Mouse (Mus musculus): Measurements from ENCODE around the gene Soga1.
A peak's percentile ranks its signal among the peaks of the same experiment; 100 is the strongest.

The Soga1 gene

GRCm38 (mm10) chr2:157078793-157079700 is at the start of gene Soga1:
Soga1 (minus strand) TSS chr2:157079254.
- DNase-seq (ENCODE audit: low spot score): peak; percentile 66

DNA sequence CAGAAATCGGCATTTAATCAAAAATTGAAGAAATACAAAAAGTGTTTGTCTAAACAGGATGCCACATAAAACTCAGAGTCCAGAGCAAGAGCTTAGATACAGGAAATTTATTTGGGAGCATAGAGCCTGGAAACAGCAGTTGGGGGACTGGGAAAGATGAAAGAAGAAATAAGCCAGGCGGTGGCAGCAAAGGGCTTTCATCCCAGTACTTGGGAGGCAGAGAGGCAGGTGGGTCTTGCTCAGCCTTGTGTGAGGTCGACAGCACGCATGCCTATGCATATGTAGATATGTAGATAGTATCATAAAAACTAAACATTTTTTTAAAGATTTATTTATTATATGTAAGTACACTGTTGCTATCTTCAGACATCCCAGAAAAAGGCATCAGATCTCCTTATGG is 49.0 kb upstream of the Soga1 start:
- no peak for DNase-seq (ENCODE audit: low spot score)

- no peak for DNase-seq (ENCODE audit: low spot score)
These were observed 48.3 kb upstream of the Soga1 start for GRCm38 (mm10) chr2:157127370-157127769.

GRCm38 (mm10) chr2:157125246-157125645 is 46.2 kb upstream of the Soga1 start:
- DNase-seq (ENCODE audit: low spot score): no peak

- no peak for DNase-seq (ENCODE audit: low spot score)
These were observed 42.7 kb upstream of the Soga1 start for GRCm38 (mm10) chr2:157121766-157122165.

DNA sequence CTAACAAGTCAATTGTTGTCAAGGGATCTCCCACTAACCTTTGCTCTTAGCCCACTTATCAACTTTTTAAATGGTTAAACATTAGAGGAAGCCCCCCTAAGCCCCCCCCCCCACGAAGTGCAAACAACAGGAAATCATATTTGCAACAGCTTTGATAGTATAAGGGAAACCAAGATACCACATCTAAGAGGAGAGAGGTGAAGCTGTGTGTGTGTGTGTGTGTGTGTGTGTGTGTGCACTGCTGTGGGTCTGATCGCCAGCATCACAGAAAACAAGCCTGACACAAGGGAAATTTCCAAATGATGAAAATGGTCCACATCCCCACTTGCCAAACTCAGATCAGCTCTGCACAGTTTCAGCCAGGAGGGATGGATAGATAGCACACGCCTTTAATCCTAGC is 40.0 kb upstream of the Soga1 start:
- no peak for DNase-seq (ENCODE audit: low spot score)

- DNase-seq (ENCODE audit: low spot score): no peak
These were observed 39.5 kb upstream of the Soga1 start for GRCm38 (mm10) chr2:157118556-157118955.

GRCm38 (mm10) chr2:157116964-157117363 is 37.9 kb upstream of the Soga1 start:
- no peak for DNase-seq (ENCODE audit: low spot score)

- DNase-seq (ENCODE audit: low spot score): no peak
These were observed 29.2 kb upstream of the Soga1 start for GRCm38 (mm10) chr2:157108236-157108635.

GRCm38 (mm10) chr2:157104454-157104853 is 25.4 kb upstream of the Soga1 start:
- DNase-seq (ENCODE audit: low spot score): no peak

DNA sequence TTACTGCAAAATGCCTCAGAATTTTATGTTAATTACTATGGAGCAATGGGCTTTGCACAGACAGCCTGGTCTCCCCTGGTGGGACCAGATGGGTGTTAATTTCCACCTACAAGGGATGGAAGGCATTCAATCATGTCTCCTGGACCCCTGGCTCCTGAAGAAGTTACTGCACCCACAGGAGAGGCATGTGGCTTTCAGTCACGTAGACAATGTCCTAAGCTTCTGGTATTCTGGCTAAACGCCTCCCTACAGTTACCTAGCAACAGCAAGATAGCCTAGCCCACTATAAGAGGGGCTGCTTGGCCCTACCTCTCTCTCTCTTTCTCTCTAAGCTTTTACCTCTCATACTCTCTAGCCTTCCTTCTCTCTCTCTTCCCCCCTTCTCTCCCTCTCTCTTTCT is 23.2 kb upstream of the Soga1 start:
- DNase-seq (ENCODE audit: low spot score): no peak

DNA sequence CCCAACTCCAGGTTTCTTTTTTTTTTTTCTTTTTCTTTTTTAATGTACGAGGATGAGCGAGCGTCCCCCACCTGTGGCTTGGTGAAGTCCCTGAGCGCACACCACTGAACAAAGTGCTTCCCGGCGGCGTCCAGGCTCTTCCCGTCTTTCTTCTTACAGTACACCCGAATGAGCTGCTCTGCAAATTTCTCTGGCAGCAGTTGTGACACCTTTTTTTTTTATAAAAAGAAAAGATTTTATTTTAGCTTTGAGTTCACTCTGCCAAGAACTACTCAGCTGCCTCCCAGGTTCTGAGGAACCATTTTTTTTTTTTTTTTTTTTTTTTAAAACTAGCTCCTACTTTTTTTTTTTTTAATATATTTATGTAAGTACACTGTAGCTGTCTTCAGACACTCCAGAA is 22.6 kb upstream of the Soga1 start:
- no peak for DNase-seq (ENCODE audit: low spot score)

DNA sequence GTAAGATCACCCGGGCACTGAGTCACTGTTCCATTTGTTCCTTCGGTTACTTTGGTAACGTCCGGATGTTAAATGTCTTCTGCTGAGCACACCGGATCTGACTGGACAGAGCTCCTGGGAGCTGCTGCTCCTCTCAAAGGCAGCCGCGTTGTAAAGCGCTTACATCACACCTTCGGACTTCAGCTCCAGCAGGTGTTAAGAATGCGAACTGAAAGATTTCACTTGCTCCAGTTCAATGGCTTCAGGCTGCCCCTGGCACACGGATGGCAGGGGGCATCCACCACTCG is 21.2 kb upstream of the Soga1 start:
- DNase-seq (ENCODE audit: low spot score): no peak

DNA sequence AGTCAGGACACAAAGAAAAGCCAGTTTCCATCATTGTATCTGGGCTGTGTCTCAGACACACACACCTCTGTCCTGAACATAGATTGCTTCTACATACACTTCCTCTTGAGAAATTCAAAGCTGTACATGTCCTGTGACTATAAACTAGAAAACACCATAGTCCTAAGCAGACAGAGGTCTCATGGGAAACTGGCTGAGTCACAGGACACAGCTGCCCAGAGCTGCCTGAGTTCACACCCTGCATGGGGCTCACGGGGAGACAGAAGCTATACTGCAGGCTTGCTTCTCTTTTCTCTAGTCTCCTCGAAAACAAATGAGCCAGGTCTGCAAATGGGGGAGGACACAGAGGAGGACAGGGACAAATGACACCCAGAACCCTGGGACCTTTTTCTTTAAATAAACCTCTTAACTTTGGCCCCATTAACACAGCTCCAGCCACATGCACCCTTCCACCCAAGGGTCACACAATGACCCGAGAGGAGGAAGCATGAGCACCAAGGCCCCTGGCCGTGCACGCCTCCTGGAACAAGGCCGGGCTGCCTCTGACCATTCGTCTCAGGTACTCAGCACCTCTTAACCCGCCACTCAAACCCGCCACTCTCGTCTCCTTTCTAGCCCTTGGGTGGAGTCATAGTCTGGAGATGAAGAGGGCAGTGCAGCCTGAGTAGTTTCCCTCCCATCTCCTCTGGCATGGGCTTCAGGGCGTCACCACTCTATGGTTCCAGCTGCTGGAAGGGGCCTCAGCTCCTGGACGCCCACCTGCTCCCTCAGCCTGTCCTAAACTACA is 20.7 kb upstream of the Soga1 start:
- no peak for DNase-seq (ENCODE audit: low spot score)

- DNase-seq (ENCODE audit: low spot score): no peak
These were observed 16.1 kb upstream of the Soga1 start for GRCm38 (mm10) chr2:157095005-157095755.

GRCm38 (mm10) chr2:157092024-157092423 is 13.0 kb upstream of the Soga1 start:
- no peak for DNase-seq (ENCODE audit: low spot score)

DNA sequence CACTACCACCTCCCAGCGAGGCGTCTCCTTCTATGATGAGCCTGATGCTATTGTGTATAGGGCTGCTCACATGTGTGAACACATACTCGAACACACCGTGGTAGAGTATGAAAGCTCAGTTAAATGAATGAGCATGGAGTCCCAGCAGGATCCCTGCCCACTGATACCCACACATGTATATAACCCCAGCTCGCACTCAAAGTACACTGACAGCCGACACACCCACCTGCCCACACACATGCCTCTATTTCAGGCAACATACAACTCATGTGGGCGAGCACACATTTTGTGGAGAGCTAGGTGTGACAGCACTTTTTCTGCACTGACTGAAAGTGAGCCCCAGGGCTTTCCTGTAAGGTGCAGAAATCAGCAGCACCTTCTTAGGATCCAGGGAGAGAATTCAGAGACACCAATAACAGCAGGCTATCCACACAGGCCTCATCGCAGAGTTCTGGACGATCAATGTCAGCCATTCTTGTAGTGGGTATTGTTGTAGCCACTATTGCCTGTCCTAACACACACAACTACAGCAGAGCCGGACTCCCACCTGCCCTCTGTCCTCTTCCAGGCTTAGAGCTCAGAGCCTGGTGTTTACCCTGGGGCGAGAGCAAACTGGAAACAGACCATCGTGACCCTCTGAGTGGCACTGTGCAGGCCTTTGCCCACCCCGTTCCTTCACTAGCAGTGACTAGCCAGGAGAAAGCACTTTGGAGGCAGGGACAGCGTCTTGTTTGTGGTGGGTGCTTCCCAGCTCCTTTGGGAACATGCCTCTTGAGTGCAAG is 8.7 kb upstream of the Soga1 start:
- DNase-seq (ENCODE audit: low spot score): peak; percentile 75

- DNase-seq (ENCODE audit: low spot score): no peak
These were observed 7.7 kb upstream of the Soga1 start, which contains the start of gene Tldc2 for GRCm38 (mm10) chr2:157086796-157087195. Tldc2 (plus strand) TSS chr2:157087055.

GRCm38 (mm10) chr2:157084831-157085585 is 6.0 kb upstream of the Soga1 start:
- no peak for DNase-seq (ENCODE audit: low spot score)

DNA sequence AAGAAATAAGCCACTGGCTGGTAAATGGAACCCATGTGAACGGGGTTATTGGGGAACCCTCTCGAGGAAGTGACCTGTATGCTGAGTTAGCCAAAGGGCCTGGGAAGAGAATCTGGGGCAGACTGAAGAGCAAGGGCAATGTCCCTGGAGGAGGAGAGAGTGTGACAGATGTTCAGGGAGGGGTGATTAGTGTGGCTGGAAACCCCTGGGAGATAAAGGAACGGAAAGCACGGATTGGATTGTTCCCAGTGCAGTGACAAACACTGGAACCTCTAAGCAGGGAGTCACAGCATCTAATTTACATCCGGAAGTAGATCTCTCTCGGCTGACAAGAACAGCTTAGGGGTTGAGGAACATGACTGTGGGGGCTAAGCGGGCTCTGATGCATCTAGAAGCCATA is 2.9 kb upstream of the Soga1 start:
- DNase-seq (ENCODE audit: low spot score): no peak

DNA sequence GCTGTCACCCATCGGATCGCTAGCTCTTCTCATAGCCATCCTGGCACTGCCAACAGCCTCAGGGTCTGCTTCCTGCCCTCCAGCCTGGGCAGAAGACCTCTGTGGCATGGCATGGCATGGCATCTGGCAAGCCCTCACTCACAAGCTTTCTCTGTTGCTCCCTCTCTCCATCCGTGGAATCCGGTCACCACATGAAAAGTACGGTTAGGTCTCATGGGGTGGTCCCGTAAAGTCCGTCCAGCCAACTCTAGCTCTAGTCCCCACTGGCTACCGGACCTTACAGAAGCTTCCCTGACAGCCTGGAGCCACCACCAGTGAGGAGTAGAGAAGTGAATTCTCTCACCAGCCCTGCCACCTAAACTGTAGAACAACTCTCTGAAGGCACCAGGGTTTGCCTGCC is 2.3 kb upstream of the Soga1 start:
- no peak for DNase-seq (ENCODE audit: low spot score)
